ENCODE assay signal across 24 mouse cellular contexts in genomic region chr12:32243586-32243985, GRCm38 (mm10). TPM values are rescaled to one million over a fixed set of nuclear protein-coding genes. Genes with fewer than 3 reads are reported as not detected.
DNase-seq lines count a peak whose midpoint lies in the region; ATAC-seq and TF ChIP-seq lines count a peak whose summit lies in the region.
"Had no signal": no experiment of that assay in that cellular context is flagged by ENCODE, and none has a peak within 500 bp of the region (broad histone marks: within the 10 kb centered on the region; RNA-seq: fewer than 3 reads in every experiment).

No protein-coding gene starts in this region.

- DNase-seq in midbrain, embryonic 10.5 days (ENCODE audit: low spot score): no peak
- no peak for DNase-seq in stomach, postnatal 0 days (ENCODE audit: low spot score)
- DNase-seq in embryo, embryonic 10 days (ENCODE audit: low spot score): no peak
- DNase-seq: adrenal gland, adult 2 months; cerebellum, adult 11-12 months; cerebellum, postnatal 14 days; gastrocnemius, postnatal 25 days; heart, adult 2 months; heart, postnatal 4 days; layer of hippocampus, adult 9-11 months; lung, adult 2 months; right cerebral cortex, postnatal 14 days; thymus, postnatal 25 days had no signal

- H3K9me3 ChIP-seq in hindbrain, embryonic 15.5 days: no peaks in the 10 kb centered on the region
- no peaks in the 10 kb centered on the region for H3K9me3 ChIP-seq in hindbrain, embryonic 12.5 days (replicated peaks)
- no peaks in the 10 kb centered on the region for H3K9me3 ChIP-seq in midbrain, embryonic 15.5 days
- H3K9me3 ChIP-seq in midbrain, embryonic 10.5 days (replicated peaks): no peaks in the 10 kb centered on the region
- no peaks in the 10 kb centered on the region for H3K9me3 ChIP-seq in limb, embryonic 15.5 days
- no peaks in the 10 kb centered on the region for H3K9me3 ChIP-seq in stomach, postnatal 0 days (ENCODE audit: control insufficient read depth, low read length)
- H3K9me3 ChIP-seq: embryonic facial prominence, embryonic 13.5 days; heart, embryonic 15.5 days; neural tube, embryonic 12.5 days had no signal

- no peak overlapping the region for H3K4me2 ChIP-seq in hindbrain, embryonic 15.5 days
- H3K4me2 ChIP-seq in hindbrain, embryonic 12.5 days (replicated peaks): no peak overlapping the region
- H3K4me2 ChIP-seq in midbrain, embryonic 15.5 days: no peak overlapping the region
- no peak overlapping the region for H3K4me2 ChIP-seq in limb, embryonic 15.5 days
- no peak overlapping the region for H3K4me2 ChIP-seq in stomach, postnatal 0 days (replicated peaks; ENCODE audit: low read depth)
- H3K4me2 ChIP-seq: embryonic facial prominence, embryonic 13.5 days; heart, embryonic 15.5 days; neural tube, embryonic 12.5 days had no signal

- 77% methylated on average over 1 of the region's 1 CpGs for WGBS in hindbrain, embryonic 15.5 days
- WGBS in hindbrain, embryonic 12.5 days: 62% methylated on average over 1 of the region's 1 CpGs
- WGBS in midbrain, embryonic 15.5 days: 82% methylated on average over 1 of the region's 1 CpGs
- 74% methylated on average over 1 of the region's 1 CpGs for WGBS in midbrain, embryonic 10.5 days
- WGBS in limb, embryonic 15.5 days: 84% methylated on average over 1 of the region's 1 CpGs
- WGBS in stomach, postnatal 0 days: 60% methylated on average over 1 of the region's 1 CpGs

- 0 out of 2 replicates have a peak, but pooled peaks have one; percentile 23 for ATAC-seq in hindbrain, embryonic 15.5 days (ENCODE audit: low FRiP score, low read depth)
- ATAC-seq in hindbrain, embryonic 12.5 days (ENCODE audit: low FRiP score): no peak; the same call in 1 of the 2 replicates
- peak; percentile 27; the same call in 1 of the 2 replicates for ATAC-seq in midbrain, embryonic 15.5 days (replicated peaks)
- peak; percentile 8; the same call in 1 of the 2 replicates for ATAC-seq in limb, embryonic 15.5 days (ENCODE audit: insufficient number of reproducible peaks, low FRiP score, low TSS enrichment, low read depth)
- ATAC-seq in stomach, postnatal 0 days (ENCODE audit: low FRiP score, low TSS enrichment): peak; percentile 36
- ATAC-seq: forebrain, embryonic 16.5 days; intestine, postnatal 0 days had no signal

- no peak overlapping the region for H3K4me3 ChIP-seq in hindbrain, embryonic 15.5 days
- no peak overlapping the region for H3K4me3 ChIP-seq in hindbrain, embryonic 12.5 days
- no peak overlapping the region for H3K4me3 ChIP-seq in midbrain, embryonic 15.5 days
- no peak overlapping the region for H3K4me3 ChIP-seq in midbrain, embryonic 10.5 days
- no peak overlapping the region for H3K4me3 ChIP-seq in limb, embryonic 15.5 days
- no peak overlapping the region for H3K4me3 ChIP-seq in stomach, postnatal 0 days (ENCODE audit: low read depth, low read length)
- H3K4me3 ChIP-seq: embryonic facial prominence, embryonic 13.5 days; erythroblast, embryonic 14.5 days; heart, adult 2 months; heart, embryonic 15.5 days; neural tube, embryonic 12.5 days had no signal

- no peaks in the 10 kb centered on the region for H3K36me3 ChIP-seq in hindbrain, embryonic 15.5 days
- no peaks in the 10 kb centered on the region for H3K36me3 ChIP-seq in hindbrain, embryonic 12.5 days
- no peaks in the 10 kb centered on the region for H3K36me3 ChIP-seq in midbrain, embryonic 15.5 days (replicated peaks)
- no peaks in the 10 kb centered on the region for H3K36me3 ChIP-seq in midbrain, embryonic 10.5 days
- no peaks in the 10 kb centered on the region for H3K36me3 ChIP-seq in limb, embryonic 15.5 days
- H3K36me3 ChIP-seq in stomach, postnatal 0 days (ENCODE audit: control insufficient read depth, insufficient read depth, low read length): no peaks in the 10 kb centered on the region
- H3K36me3 ChIP-seq: embryonic facial prominence, embryonic 13.5 days; heart, embryonic 15.5 days; neural tube, embryonic 12.5 days had no signal

- no peaks in the 10 kb centered on the region for H3K4me1 ChIP-seq in hindbrain, embryonic 15.5 days (replicated peaks)
- no peaks in the 10 kb centered on the region for H3K4me1 ChIP-seq in hindbrain, embryonic 12.5 days
- H3K4me1 ChIP-seq in midbrain, embryonic 15.5 days: no peaks in the 10 kb centered on the region
- no peaks in the 10 kb centered on the region for H3K4me1 ChIP-seq in midbrain, embryonic 10.5 days
- peaks cover 3% of the 10 kb centered on the region for H3K4me1 ChIP-seq in limb, embryonic 15.5 days
- no peaks in the 10 kb centered on the region for H3K4me1 ChIP-seq in stomach, postnatal 0 days (replicated peaks; ENCODE audit: control insufficient read depth, insufficient read depth)
- H3K4me1 ChIP-seq: heart, embryonic 15.5 days; neural tube, embryonic 12.5 days had no signal

- no peak for TF ChIP-seq EP300 in stomach, postnatal 0 days (optimal IDR thresholded peaks at IDR 0.05)

- H3K9ac ChIP-seq in hindbrain, embryonic 15.5 days: no peak overlapping the region
- H3K9ac ChIP-seq in hindbrain, embryonic 12.5 days: no peak overlapping the region
- H3K9ac ChIP-seq in midbrain, embryonic 15.5 days: no peak overlapping the region
- no peak overlapping the region for H3K9ac ChIP-seq in limb, embryonic 15.5 days
- H3K9ac ChIP-seq in stomach, postnatal 0 days (ENCODE audit: low read length): no peak overlapping the region
- H3K9ac ChIP-seq: embryonic facial prominence, embryonic 13.5 days; heart, embryonic 15.5 days; neural tube, embryonic 12.5 days had no signal

- H3K27ac ChIP-seq in hindbrain, embryonic 15.5 days (replicated peaks): no peak overlapping the region
- H3K27ac ChIP-seq in hindbrain, embryonic 12.5 days: no peak overlapping the region
- H3K27ac ChIP-seq in midbrain, embryonic 15.5 days: no peak overlapping the region
- H3K27ac ChIP-seq in midbrain, embryonic 10.5 days (replicated peaks): no peak overlapping the region
- no peak overlapping the region for H3K27ac ChIP-seq in limb, embryonic 15.5 days
- H3K27ac ChIP-seq in stomach, postnatal 0 days (replicated peaks): no peak overlapping the region
- H3K27ac ChIP-seq: embryonic facial prominence, embryonic 13.5 days; heart, adult 2 months; heart, embryonic 15.5 days; neural tube, embryonic 12.5 days had no signal

- no peaks in the 10 kb centered on the region for H3K27me3 ChIP-seq in hindbrain, embryonic 15.5 days
- H3K27me3 ChIP-seq in hindbrain, embryonic 12.5 days: no peaks in the 10 kb centered on the region
- H3K27me3 ChIP-seq in midbrain, embryonic 15.5 days (replicated peaks): no peaks in the 10 kb centered on the region
- H3K27me3 ChIP-seq in midbrain, embryonic 10.5 days (ENCODE audit: low read depth, poor library complexity, severe bottlenecking): no peaks in the 10 kb centered on the region
- no peaks in the 10 kb centered on the region for H3K27me3 ChIP-seq in limb, embryonic 15.5 days
- H3K27me3 ChIP-seq in stomach, postnatal 0 days (ENCODE audit: control insufficient read depth, insufficient read depth, low read length): no peaks in the 10 kb centered on the region
- H3K27me3 ChIP-seq: embryonic facial prominence, embryonic 13.5 days; heart, embryonic 15.5 days had no signal

- no peak for TF ChIP-seq CTCF in stomach, postnatal 0 days (IDR thresholded peaks at IDR 0.05; ENCODE audit: low read depth)

RNA-seq across cellular contexts. Expression of gene Pik3cg, which starts 35.1 kb away (rescaled TPM):
- polyA plus RNA-seq in hindbrain, embryonic 15.5 days (2015; fragmentation: Nextera tagmentation; extraction: Ambion mirVana): 1.2 TPM in 2 replicates
- 1.4 and 1.9 TPM in 2 replicates for polyA plus RNA-seq in hindbrain, embryonic 12.5 days (2016; fragmentation: Nextera tagmentation; extraction: Ambion mirVana)
- 1.2 and 1.6 TPM in 2 replicates for polyA plus RNA-seq in midbrain, embryonic 15.5 days (2015; fragmentation: Nextera tagmentation; extraction: Ambion mirVana)
- 0.75 and 1.5 TPM in 2 replicates for polyA plus RNA-seq in midbrain, embryonic 10.5 days (2016; fragmentation: Nextera tagmentation; extraction: Ambion mirVana)
- polyA plus RNA-seq in limb, embryonic 15.5 days (2015; fragmentation: Nextera tagmentation; extraction: Ambion mirVana): 3.3 TPM in 2 replicates
- 1.6 TPM in 2 replicates for polyA plus RNA-seq in stomach, postnatal 0 days (2015; fragmentation: Nextera tagmentation; extraction: Ambion mirVana)
- polyA plus RNA-seq: C2C12 had no signal
